10 mouse cellular contexts compared by ENCODE assay signal in genomic region chr9:53320894-53321650, GRCm38 (mm10). TPM values are rescaled to one million over a fixed set of nuclear protein-coding genes. Genes with fewer than 3 reads are reported as not detected.
A peak's percentile ranks its signal among the peaks of the same experiment; 100 is the strongest.
DNase-seq lines count a peak whose midpoint lies in the region; ATAC-seq and TF ChIP-seq lines count a peak whose summit lies in the region.
"Had no signal": no experiment of that assay in that cellular context is flagged by ENCODE, and none has a peak within 500 bp of the region (broad histone marks: within the 10 kb centered on the region; RNA-seq: fewer than 3 reads in every experiment).

No protein-coding gene starts in this region.

- WGBS in heart, embryonic 11.5 days (ENCODE audit: insufficient replicate concordance) = 50% methylated on average over 10 of the region's 10 CpGs
- 42% methylated on average over 10 of the region's 10 CpGs for WGBS in forebrain, postnatal 0 days

- no peaks in the 10 kb centered on the region for H3K36me3 ChIP-seq in heart, embryonic 11.5 days (ENCODE audit: control insufficient read depth, insufficient read depth, low read length)
- no peaks in the 10 kb centered on the region for H3K36me3 ChIP-seq in forebrain, postnatal 0 days (ENCODE audit: insufficient read depth)
- H3K36me3 ChIP-seq: intestine, embryonic 15.5 days had no signal

- peak; percentile 89 for DNase-seq in heart, adult 11 months
- peak; percentile 37 to 51 for DNase-seq in kidney, postnatal 4 days
- no peak for DNase-seq in kidney, adult 8-10 months
- peak; percentile 53 for DNase-seq in forebrain, postnatal 0 days
- no peak for DNase-seq in urinary bladder, postnatal 14 days (ENCODE audit: low spot score)
- no peak for DNase-seq in adrenal gland, adult 18-20 months (ENCODE audit: low spot score in 2 of 2)
- DNase-seq: gastrocnemius, postnatal 14 days had no signal

- ATAC-seq in heart, embryonic 11.5 days (replicated peaks; ENCODE audit: insufficient number of reproducible peaks, low FRiP score, low TSS enrichment) = no peak
- peak; percentile 93 for ATAC-seq in cerebellum, adult (ENCODE audit: insufficient number of reproducible peaks, low FRiP score, low TSS enrichment)
- peak; percentile 68 for ATAC-seq in forebrain, postnatal 0 days
- ATAC-seq: intestine, embryonic 15.5 days had no signal

- no peak overlapping the region for H3K4me2 ChIP-seq in heart, embryonic 11.5 days
- H3K4me2 ChIP-seq in forebrain, postnatal 0 days (ENCODE audit: low read depth) = no peak overlapping the region
- H3K4me2 ChIP-seq: intestine, embryonic 15.5 days had no signal

- peaks cover 3% of the 10 kb centered on the region; the same call in 1 of the 2 replicates for H3K4me1 ChIP-seq in heart, embryonic 11.5 days (ENCODE audit: control insufficient read depth, insufficient read depth, low read length)
- H3K4me1 ChIP-seq in forebrain, postnatal 0 days (ENCODE audit: insufficient read depth) = no peaks in the 10 kb centered on the region

- H3K9me3 ChIP-seq in heart, embryonic 11.5 days (replicated peaks; ENCODE audit: control insufficient read depth, low read length) = no peaks in the 10 kb centered on the region
- H3K9me3 ChIP-seq in forebrain, postnatal 0 days (ENCODE audit: low read length) = no peaks in the 10 kb centered on the region
- H3K9me3 ChIP-seq: intestine, embryonic 15.5 days had no signal

- no peaks in the 10 kb centered on the region for H3K27me3 ChIP-seq in heart, embryonic 11.5 days (ENCODE audit: control insufficient read depth, insufficient read depth, low read length)
- no peaks in the 10 kb centered on the region for H3K27me3 ChIP-seq in forebrain, postnatal 0 days (ENCODE audit: insufficient read depth, low read length)
- H3K27me3 ChIP-seq: intestine, embryonic 15.5 days had no signal

- H3K4me3 ChIP-seq in heart, embryonic 11.5 days (ENCODE audit: low read depth, low read length) = no peak overlapping the region
- H3K4me3 ChIP-seq in forebrain, postnatal 0 days (ENCODE audit: low read depth, low read length) = no peak overlapping the region
- H3K4me3 ChIP-seq: intestine, embryonic 15.5 days had no signal

- H3K27ac ChIP-seq in heart, embryonic 11.5 days (ENCODE audit: low read depth, low read length) = no peak overlapping the region
- H3K27ac ChIP-seq in forebrain, postnatal 0 days (ENCODE audit: low read depth, low read length) = no peak overlapping the region
- H3K27ac ChIP-seq: intestine, embryonic 15.5 days had no signal

- no peak for TF ChIP-seq CTCF in forebrain, postnatal 0 days (IDR thresholded peaks at IDR 0.05; ENCODE audit: low read depth)

- no peak overlapping the region for H3K9ac ChIP-seq in heart, embryonic 11.5 days (ENCODE audit: low read depth, low read length)
- no peak overlapping the region for H3K9ac ChIP-seq in forebrain, postnatal 0 days
- H3K9ac ChIP-seq: intestine, embryonic 15.5 days had no signal

RNA-seq across cellular contexts. Expression of gene Exph5, which starts 19.6 kb away (rescaled TPM):
- polyA plus RNA-seq in heart, embryonic 11.5 days (2014; fragmentation: Nextera tagmentation; extraction: Ambion mirVana) = 0.31 and 0.46 TPM in 2 replicates
- total RNA-seq in forebrain, postnatal 0 days (2014; rRNA removed) = 0.46 and 0.48 TPM in 2 replicates
- 0.10 and 0.25 TPM in 2 replicates for polyA plus RNA-seq in forebrain, postnatal 0 days (2015; fragmentation: Nextera tagmentation; extraction: Ambion mirVana)
- total RNA-seq in adrenal gland, adult 18-20 months (2021) = under 1 TPM; 0.13 to 0.20 TPM

Comparison
In these comparisons a context has a peak if more than half of its experiments do, and no peak if none do; other contexts are left out.
1. DNase-seq: peak in heart, adult 11 months (single experiment), kidney, postnatal 4 days (2 of 2) and forebrain, postnatal 0 days (single experiment); none in kidney, adult 8-10 months (0 of 2), urinary bladder, postnatal 14 days (single experiment) and adrenal gland, adult 18-20 months (0 of 2).